Mouse (Mus musculus) CD4-positive naive resting alpha-beta T cell, adult 76 days (primary cell): ENCODE data around the gene Lrrc37a. TPM values are rescaled to one million over a fixed set of nuclear protein-coding genes. Genes with fewer than 3 reads are reported as not detected.

Experiments
- total RNA-seq: library from RNA; stranded (reverse); gene quantifications from one replicate; pipeline ENCODE4 v1.2.4, GENCODE M21; 2023

Gene Lrrc37a
- not detected for total RNA-seq

GRCm38 (mm10) chr11:103504497-103504896 is at the start of gene Lrrc37a:
Gene Lrrc37a (minus strand): TSS chr11:103504597.

GRCm38 (mm10) chr11:103411981-103412949 is 92.1 kb downstream of the Lrrc37a start, which contains the start of gene Plekhm1:
Gene Plekhm1 (minus strand): TSS chr11:103412687.

Other genes starting within 250 kb of the Lrrc37a start
- gene Map3k14, start 237.1 kb downstream of the Lrrc37a start, total RNA-seq: 73.6 TPM
- gene Arhgap27, start 140.9 kb downstream of the Lrrc37a start, total RNA-seq: 66.2 TPM
- gene Plekhm1, start 91.9 kb downstream of the Lrrc37a start, total RNA-seq: 40.5 TPM
- gene Gm884, start 116.5 kb upstream of the Lrrc37a start, total RNA-seq: not detected
- gene Lyzl6, start 134.3 kb upstream of the Lrrc37a start, total RNA-seq: not detected
- not detected for gene Rprml, start 145.0 kb upstream of the Lrrc37a start, total RNA-seq
- gene Gosr2, start 193.3 kb upstream of the Lrrc37a start, total RNA-seq: 72.1 TPM
- not detected for gene Wnt9b, start 245.2 kb upstream of the Lrrc37a start, total RNA-seq